Mouse (Mus musculus): ENCODE data around the gene 4933402N03Rik.

4933402N03Rik gene

GRCm38 (mm10) chr7:131146214-131146613, at the start of gene 4933402N03Rik:
4933402N03Rik (minus strand) TSS chr7:131146314.
- no peak for DNase-seq (ENCODE audit: low read depth in 1 of 2, low spot score in 2 of 2)

- no peak for DNase-seq (ENCODE audit: low read depth in 1 of 2, low spot score in 2 of 2)
Observed at GRCm38 (mm10) chr7:131187996-131188395, 41.9 kb upstream of the 4933402N03Rik start.

GRCm38 (mm10) chr7:131187047-131187446, 40.9 kb upstream of the 4933402N03Rik start:
- DNase-seq (ENCODE audit: low read depth in 1 of 2, low spot score in 2 of 2) = no peak

- DNase-seq (ENCODE audit: low read depth in 1 of 2, low spot score in 2 of 2) = no peak
Observed at GRCm38 (mm10) chr7:131184339-131184738, 38.2 kb upstream of the 4933402N03Rik start.

- no peak for DNase-seq (ENCODE audit: low read depth in 1 of 2, low spot score in 2 of 2)
Observed at GRCm38 (mm10) chr7:131182685-131183084, 36.6 kb upstream of the 4933402N03Rik start.

- DNase-seq (ENCODE audit: low read depth in 1 of 2, low spot score in 2 of 2) = no peak
Observed at GRCm38 (mm10) chr7:131174121-131174520, 28.0 kb upstream of the 4933402N03Rik start, which contains the start of gene 5430419D17Rik. 5430419D17Rik (plus strand) TSS chr7:131174402.

- DNase-seq (ENCODE audit: low read depth in 1 of 2, low spot score in 2 of 2) = no peak
Observed at GRCm38 (mm10) chr7:131169099-131169498, 23.0 kb upstream of the 4933402N03Rik start.

- DNase-seq (ENCODE audit: low read depth in 1 of 2, low spot score in 2 of 2) = no peak
Observed at GRCm38 (mm10) chr7:131167771-131168170, 21.7 kb upstream of the 4933402N03Rik start.

- no peak for DNase-seq (ENCODE audit: low read depth in 1 of 2, low spot score in 2 of 2)
Observed at GRCm38 (mm10) chr7:131162251-131162650, 16.1 kb upstream of the 4933402N03Rik start.

GRCm38 (mm10) chr7:131153044-131153443, 6.9 kb upstream of the 4933402N03Rik start:
- no peak for DNase-seq (ENCODE audit: low read depth in 1 of 2, low spot score in 2 of 2)

- DNase-seq (ENCODE audit: low read depth in 1 of 2, low spot score in 2 of 2) = no peak
Observed at GRCm38 (mm10) chr7:131150179-131150578, 4.1 kb upstream of the 4933402N03Rik start.

- no peak for DNase-seq (ENCODE audit: low read depth in 1 of 2, low spot score in 2 of 2)
Observed at GRCm38 (mm10) chr7:131133181-131133580, 12.9 kb downstream of the 4933402N03Rik start.

- DNase-seq (ENCODE audit: low read depth in 1 of 2, low spot score in 2 of 2) = no peak
Observed at GRCm38 (mm10) chr7:131130021-131130420, 16.1 kb downstream of the 4933402N03Rik start.

- DNase-seq (ENCODE audit: low read depth in 1 of 2, low spot score in 2 of 2) = no peak
Observed at GRCm38 (mm10) chr7:131122210-131122807, 23.8 kb downstream of the 4933402N03Rik start.

- no peak for DNase-seq (ENCODE audit: low read depth in 1 of 2, low spot score in 2 of 2)
Observed at GRCm38 (mm10) chr7:131114434-131114833, 31.7 kb downstream of the 4933402N03Rik start.

- DNase-seq (ENCODE audit: low read depth in 1 of 2, low spot score in 2 of 2) = no peak
Observed at GRCm38 (mm10) chr7:131113676-131114075, 32.4 kb downstream of the 4933402N03Rik start.

- no peak for DNase-seq (ENCODE audit: low read depth in 1 of 2, low spot score in 2 of 2)
Observed at GRCm38 (mm10) chr7:131112486-131112885, 33.6 kb downstream of the 4933402N03Rik start.
